Mouse (Mus musculus) kidney, adult 2 months (tissue): ENCODE results near the gene Scand1.

Experiments used
- CTCF ChIP-seq: fragments of 200-500 bp; conservative IDR thresholded peaks from 2 replicates; pipeline ENCODE4 v1.5.1; 2011; ENCODE audit warnings: low read depth, mild to moderate bottlenecking, control low read depth, low read length, moderate library complexity, mixed read lengths; ENCODE audit not compliant: insufficient read depth, insufficient read length
- POLR2A ChIP-seq: fragments of 200-500 bp; IDR thresholded peaks from one replicate; pipeline ENCODE4 v1.6.1; 2011; ENCODE audit warnings: low read depth, low read length, control low read depth

DNA sequence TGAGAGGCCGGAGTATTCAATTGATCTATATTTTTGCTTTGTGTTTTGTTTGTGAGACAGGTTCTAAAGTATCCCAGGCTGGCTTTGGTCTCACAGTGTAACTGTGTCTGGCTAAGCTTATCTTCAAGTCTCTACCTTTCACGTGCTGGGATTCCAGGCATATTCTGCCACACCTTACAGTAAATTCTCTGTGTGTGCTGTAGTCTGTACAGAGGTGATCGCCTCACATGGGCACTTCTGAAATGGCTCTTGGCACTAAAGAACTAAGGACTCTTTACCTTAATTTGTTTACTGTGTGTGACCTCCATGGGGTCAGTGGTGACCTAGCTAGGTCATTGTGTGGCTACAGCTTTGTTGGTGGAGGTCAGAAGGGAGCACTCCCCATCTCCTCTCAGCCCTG lies 16.3 kb downstream of the Scand1 start:
- TF ChIP-seq CTCF (no peak), POLR2A (no peak)
